Mouse (Mus musculus) thymus, adult 2 months (tissue): Measurements from ENCODE around the gene Pde11a. TPM values are rescaled to one million over a fixed set of nuclear protein-coding genes. Genes with fewer than 3 reads are reported as not detected.

Experiments
- DNase-seq: peaks from one replicate; pipeline ENCODE4 v3.0.0; 2021
- H3K27ac ChIP-seq: fragments of 200-500 bp; 2 replicates; pipeline ENCODE4 v1.5.1; 2012; ENCODE audit warnings: low read length, control low read depth; ENCODE audit not compliant: control insufficient read depth, insufficient read depth
- H3K27me3 ChIP-seq: fragments of 200-500 bp; 2 replicates; pipeline ENCODE4 v1.6.1; 2012; ENCODE audit warnings: mild to moderate bottlenecking, low read length, moderate library complexity, mixed read lengths; ENCODE audit not compliant: control insufficient read depth, insufficient read depth
- H3K36me3 ChIP-seq: fragments of 200-500 bp; 2 replicates; pipeline ENCODE4 v1.6.1; 2012; ENCODE audit warnings: mild to moderate bottlenecking, low read length, moderate library complexity; ENCODE audit not compliant: control insufficient read depth, insufficient read depth
- H3K4me1 ChIP-seq: fragments of 200-500 bp; replicated peaks from 2 replicates; pipeline ENCODE4 v1.6.1; 2012; ENCODE audit warnings: low read length; ENCODE audit not compliant: control insufficient read depth, insufficient read depth
- H3K4me3 ChIP-seq: fragments of 200-500 bp; 2 replicates; pipeline ENCODE4 v1.5.1; 2012; ENCODE audit warnings: mild to moderate bottlenecking, low read length, control low read depth, moderate library complexity; ENCODE audit not compliant: control insufficient read depth, insufficient read depth
- CTCF ChIP-seq: fragments of 200-500 bp; IDR thresholded peaks from 2 replicates; pipeline ENCODE4 v1.5.1; 2012; ENCODE audit warnings: mild to moderate bottlenecking, control low read depth, low read length, moderate library complexity, borderline replicate concordance; ENCODE audit not compliant: control insufficient read depth, poor library complexity, insufficient read depth; ENCODE audit errors: extremely low read depth
- POLR2A ChIP-seq: fragments of 200-500 bp; IDR thresholded peaks from 2 replicates; pipeline ENCODE4 v1.6.1; 2012; ENCODE audit warnings: mild to moderate bottlenecking, low read length, control low read depth, moderate library complexity; ENCODE audit not compliant: control insufficient read depth, poor library complexity, insufficient read depth; ENCODE audit errors: extremely low read depth
- WGBS: fragments of 180-500 bp; shearing (Covaris S2); methylation state at CpG from one replicate; pipeline ENCODE4 v1.1.7; 2018; 5-methylcytosine and 5-hydroxymethylcytosine counted together
- polyA plus RNA-seq: library from polyadenylated mRNA; depleted of rRNA; stranded (reverse); fragments of >200 nt; gene quantifications from 2 replicates; pipeline ENCODE4 v1.2.3, GENCODE M21; 2012

Pde11a gene
- polyA plus RNA-seq, 1 experiment, result 1.7 TPM

- DNase-seq, result peak; percentile 15
- TF ChIP-seq CTCF, result no peak
- TF ChIP-seq POLR2A, result no peak
- WGBS, result 16% methylated on average over 14 of the region's 14 CpGs
- no peaks in the 10 kb centered on the region for H3K36me3 ChIP-seq
- no peaks in the 10 kb centered on the region for H3K27me3 ChIP-seq
- H3K4me1 ChIP-seq, result peaks cover 8% of the 10 kb centered on the region
- H3K27ac ChIP-seq, result no peak overlapping the region
- H3K4me3 ChIP-seq, result no peak overlapping the region
Measured at GRCm38 (mm10) chr2:75964512-75964911, 374.1 kb downstream of the Pde11a start.

- H3K27me3 ChIP-seq, result no peaks in the 10 kb centered on the region
- no peak for DNase-seq
- H3K4me1 ChIP-seq, result peaks cover 8% of the 10 kb centered on the region
- TF ChIP-seq CTCF (no peak), POLR2A (no peak)
- H3K27ac ChIP-seq, result no peak overlapping the region
- H3K4me3 ChIP-seq, result no peak overlapping the region
- no peaks in the 10 kb centered on the region for H3K36me3 ChIP-seq
- 79% methylated on average over 5 of the region's 5 CpGs for WGBS
Measured at GRCm38 (mm10) chr2:75964051-75964450, 374.5 kb downstream of the Pde11a start.

- no peaks in the 10 kb centered on the region for H3K27me3 ChIP-seq
- H3K4me1 ChIP-seq, result peaks cover 8% of the 10 kb centered on the region
- H3K4me3 ChIP-seq, result no peak overlapping the region
- H3K27ac ChIP-seq, result no peak overlapping the region
- DNase-seq, result no peak
- no peaks in the 10 kb centered on the region for H3K36me3 ChIP-seq
- 93% methylated on average over 10 of the region's 10 CpGs for WGBS
- TF ChIP-seq CTCF (no peak), POLR2A (no peak)
Measured at GRCm38 (mm10) chr2:75963211-75963840, 375.2 kb downstream of the Pde11a start.

GRCm38 (mm10) chr2:75960366-75961330 is 377.9 kb downstream of the Pde11a start:
- Histone ChIP-seq H3K36me3 (no peaks in the 10 kb centered on the region), H3K27ac (no peak overlapping the region), H3K27me3 (no peaks in the 10 kb centered on the region), H3K4me3 (no peak overlapping the region), H3K4me1 (peaks cover 8% of the 10 kb centered on the region)
- TF ChIP-seq CTCF (no peak), POLR2A (no peak)
- DNase-seq, result no peak
- WGBS, result 90% methylated on average over 15 of the region's 15 CpGs

GRCm38 (mm10) chr2:75959850-75960365 is 378.7 kb downstream of the Pde11a start:
- H3K27me3 ChIP-seq, result no peaks in the 10 kb centered on the region
- H3K4me1 ChIP-seq, result peaks cover 7% of the 10 kb centered on the region
- H3K4me3 ChIP-seq, result no peak overlapping the region
- no peaks in the 10 kb centered on the region for H3K36me3 ChIP-seq
- no peak overlapping the region for H3K27ac ChIP-seq
- no peak for TF ChIP-seq CTCF
- no peak for TF ChIP-seq POLR2A
- WGBS, result 82% methylated on average over 15 of the region's 15 CpGs
- DNase-seq, result no peak

GRCm38 (mm10) chr2:75959183-75959849 is 379.3 kb downstream of the Pde11a start:
- no peak overlapping the region for H3K27ac ChIP-seq

More at GRCm38 (mm10) chr2:75959183-75959849, 379.3 kb downstream of the Pde11a start:
- 72% methylated on average over 18 of the region's 18 CpGs for WGBS
- Histone ChIP-seq H3K4me3 (no peak overlapping the region), H3K27me3 (no peaks in the 10 kb centered on the region), H3K36me3 (no peaks in the 10 kb centered on the region), H3K4me1 (0 out of 2 replicates have a peak, but pooled peaks cover 2% of the 10 kb centered on the region)
- DNase-seq, result no peak
- TF ChIP-seq CTCF (no peak), POLR2A (no peak)
